Mouse (Mus musculus) stomach, embryonic 14.5 days (tissue): ENCODE measurements around the gene Upp2. TPM values are rescaled to one million over a fixed set of nuclear protein-coding genes. Genes with fewer than 3 reads are reported as not detected.

Experiments used
- ATAC-seq: fragments of 200-750 bp; cut with Nextera tagmentation; 2 replicates; pipeline ENCODE4 v1.8.0; 2017; ENCODE audit warnings: low read depth, moderate TSS enrichment; ENCODE audit not compliant: insufficient number of reproducible peaks, insufficient read depth, low FRiP score
- H3K27ac ChIP-seq: fragments of 300-500 bp; sonication (generic); 2 replicates; pipeline ENCODE4 v1.5.1; 2014; ENCODE audit warnings: mild to moderate bottlenecking, low read length, moderate library complexity, mixed read lengths
- H3K27me3 ChIP-seq: fragments of 300-500 bp; sonication (generic); 2 replicates; pipeline ENCODE4 v1.6.1; 2014; ENCODE audit warnings: low read length, control low read depth, mixed read lengths; ENCODE audit not compliant: control insufficient read depth, insufficient read depth
- H3K36me3 ChIP-seq: fragments of 300-500 bp; sonication (generic); 2 replicates; pipeline ENCODE4 v1.6.1; 2014; ENCODE audit warnings: mild to moderate bottlenecking, control low read depth, low read length, moderate library complexity, mixed read lengths; ENCODE audit not compliant: control insufficient read depth, insufficient read depth
- H3K4me1 ChIP-seq: fragments of 300-500 bp; sonication (generic); 2 replicates; pipeline ENCODE4 v1.6.1; 2014; ENCODE audit warnings: low read length, control low read depth, mixed read lengths; ENCODE audit not compliant: control insufficient read depth, insufficient read depth
- H3K4me2 ChIP-seq: fragments of 300-500 bp; sonication (generic); replicated peaks from 2 replicates; pipeline ENCODE4 v1.6.1; 2014; ENCODE audit warnings: low read depth, low read length, control low read depth
- H3K4me3 ChIP-seq: fragments of 300-500 bp; sonication (generic); 2 replicates; pipeline ENCODE4 v1.5.1; 2014; ENCODE audit warnings: low read depth, low read length, control low read depth
- H3K9ac ChIP-seq: fragments of 300-500 bp; sonication (generic); replicated peaks from 2 replicates; pipeline ENCODE4 v1.6.1; 2014; ENCODE audit warnings: low read depth, mild to moderate bottlenecking, control low read depth, low read length, moderate library complexity, mixed read lengths
- H3K9me3 ChIP-seq: fragments of 300-500 bp; sonication (generic); 2 replicates; pipeline ENCODE4 v1.6.1; 2016; ENCODE audit warnings: low read depth, low read length, control low read depth; ENCODE audit not compliant: control insufficient read depth
- WGBS: fragments of 180-500 bp; shearing (Covaris S2); extraction: QIAGEN DNeasy Blood & Tissue Kit; methylation state at CpG from one replicate; pipeline ENCODE4 v1.1.7; 2014; 5-methylcytosine and 5-hydroxymethylcytosine counted together
- polyA plus RNA-seq: library from polyadenylated mRNA; unstranded; fragments of >200 nt; fragmentation: Nextera tagmentation; extraction: Ambion mirVana; gene quantifications from 2 replicates; pipeline ENCODE4 v1.2.1, GENCODE M21; 2014

Upp2 gene
- polyA plus RNA-seq, 1 experiment from 2014 or later, result 9.2 TPM

- Histone ChIP-seq H3K4me3 (no peak overlapping the region), H3K4me1 (no peaks in the 10 kb centered on the region), H3K27me3 (no peaks in the 10 kb centered on the region), H3K36me3 (no peaks in the 10 kb centered on the region), H3K9ac (no peak overlapping the region), H3K4me2 (no peak overlapping the region), H3K27ac (no peak overlapping the region), H3K9me3 (no peaks in the 10 kb centered on the region)
- 80% methylated on average over 5 of the region's 5 CpGs for WGBS
- no peak for ATAC-seq
Measured at GRCm38 (mm10) chr2:58661116-58661515, 94.0 kb downstream of the Upp2 start.

DNA sequence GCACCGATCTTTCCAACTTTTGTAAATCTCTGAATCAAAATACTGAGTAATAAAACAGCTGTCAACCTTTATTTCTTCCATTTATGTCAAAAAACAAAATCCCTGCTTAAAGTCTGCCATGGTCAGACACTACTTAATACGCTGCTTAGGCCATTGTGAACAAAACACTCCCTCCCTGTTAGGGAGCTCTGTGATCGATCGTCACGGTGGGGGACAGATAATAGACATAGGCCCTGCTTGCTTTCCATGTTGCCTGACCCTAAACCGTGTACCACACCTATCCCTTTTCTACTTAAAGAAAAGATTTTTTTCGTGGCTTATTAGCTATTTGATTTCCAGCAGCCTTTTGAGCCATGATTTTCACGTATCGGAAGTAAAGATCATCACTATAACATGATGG is 95.6 kb downstream of the Upp2 start:
- H3K4me2 ChIP-seq, result no peak overlapping the region
- H3K27ac ChIP-seq, result no peak overlapping the region
- H3K36me3 ChIP-seq, result no peaks in the 10 kb centered on the region
- no peak overlapping the region for H3K4me3 ChIP-seq
- WGBS, result 86% methylated on average over 9 of the region's 9 CpGs
- H3K4me1 ChIP-seq, result no peaks in the 10 kb centered on the region
- no peaks in the 10 kb centered on the region for H3K9me3 ChIP-seq
- H3K9ac ChIP-seq, result no peak overlapping the region
- no peaks in the 10 kb centered on the region for H3K27me3 ChIP-seq
- no peak for ATAC-seq

- H3K9me3 ChIP-seq, result no peaks in the 10 kb centered on the region
- no peaks in the 10 kb centered on the region for H3K36me3 ChIP-seq
- H3K27me3 ChIP-seq, result no peaks in the 10 kb centered on the region
- no peak overlapping the region for H3K4me2 ChIP-seq
- H3K4me3 ChIP-seq, result no peak overlapping the region
- H3K4me1 ChIP-seq, result no peaks in the 10 kb centered on the region
- 85% methylated on average over 7 of the region's 7 CpGs for WGBS
- H3K9ac ChIP-seq, result no peak overlapping the region
- H3K27ac ChIP-seq, result no peak overlapping the region
- no peak for ATAC-seq
Measured at GRCm38 (mm10) chr2:58663404-58664120, 96.5 kb downstream of the Upp2 start.

- ATAC-seq, result no peak
- Histone ChIP-seq H3K4me2 (no peak overlapping the region), H3K27ac (no peak overlapping the region), H3K9me3 (no peaks in the 10 kb centered on the region), H3K27me3 (no peaks in the 10 kb centered on the region), H3K4me3 (no peak overlapping the region), H3K4me1 (no peaks in the 10 kb centered on the region), H3K9ac (no peak overlapping the region), H3K36me3 (no peaks in the 10 kb centered on the region)
- 80% methylated on average over 12 of the region's 12 CpGs for WGBS
Measured at GRCm38 (mm10) chr2:58665081-58665814, 98.2 kb downstream of the Upp2 start.

DNA sequence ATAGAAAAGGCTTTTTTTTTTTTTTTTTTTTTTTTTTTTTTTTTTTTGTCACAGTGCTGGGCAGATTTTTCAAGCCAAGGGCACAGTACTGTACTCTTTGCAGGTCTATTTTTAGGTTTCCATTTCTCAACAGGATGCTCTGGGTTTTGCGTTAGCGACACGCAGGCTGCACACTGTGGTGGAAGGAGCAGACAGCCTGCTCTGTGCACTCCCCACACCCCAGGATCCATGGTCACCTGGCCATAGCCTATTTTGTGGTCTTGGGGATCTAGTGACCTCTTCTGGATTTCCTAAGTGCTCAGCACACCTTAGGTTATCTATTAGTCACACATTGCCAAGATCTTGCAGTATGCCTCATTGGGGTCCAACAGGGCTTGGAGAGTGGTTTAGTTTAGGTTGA is 100.2 kb downstream of the Upp2 start:
- no peaks in the 10 kb centered on the region for H3K4me1 ChIP-seq
- no peaks in the 10 kb centered on the region for H3K36me3 ChIP-seq
- no peaks in the 10 kb centered on the region for H3K9me3 ChIP-seq
- no peak overlapping the region for H3K9ac ChIP-seq
- H3K27ac ChIP-seq, result no peak overlapping the region
- H3K4me2 ChIP-seq, result no peak overlapping the region
- 84% methylated on average over 3 of the region's 3 CpGs for WGBS
- ATAC-seq, result no peak
- H3K27me3 ChIP-seq, result no peaks in the 10 kb centered on the region
- H3K4me3 ChIP-seq, result no peak overlapping the region

- no peaks in the 10 kb centered on the region for H3K36me3 ChIP-seq
- no peaks in the 10 kb centered on the region for H3K9me3 ChIP-seq
- ATAC-seq, result no peak
- H3K4me1 ChIP-seq, result no peaks in the 10 kb centered on the region
- no peak overlapping the region for H3K4me2 ChIP-seq
- WGBS, result 46% methylated on average over 9 of the region's 9 CpGs
- no peak overlapping the region for H3K9ac ChIP-seq
- H3K4me3 ChIP-seq, result no peak overlapping the region
- no peaks in the 10 kb centered on the region for H3K27me3 ChIP-seq
- H3K27ac ChIP-seq, result no peak overlapping the region
Measured at GRCm38 (mm10) chr2:58667991-58668390, 100.9 kb downstream of the Upp2 start.

GRCm38 (mm10) chr2:58669114-58669513 is 102.0 kb downstream of the Upp2 start:
- Histone ChIP-seq H3K36me3 (no peaks in the 10 kb centered on the region), H3K9me3 (0 out of 2 replicates have a peak, but pooled peaks cover 5% of the 10 kb centered on the region), H3K27ac (no peak overlapping the region), H3K27me3 (no peaks in the 10 kb centered on the region), H3K4me1 (no peaks in the 10 kb centered on the region), H3K9ac (no peak overlapping the region), H3K4me3 (no peak overlapping the region), H3K4me2 (no peak overlapping the region)
- ATAC-seq, result no peak
- 88% methylated on average over 3 of the region's 3 CpGs for WGBS

- Histone ChIP-seq H3K27ac (no peak overlapping the region), H3K36me3 (no peaks in the 10 kb centered on the region), H3K9me3 (0 out of 2 replicates have a peak, but pooled peaks cover 5% of the 10 kb centered on the region), H3K4me2 (no peak overlapping the region), H3K4me1 (no peaks in the 10 kb centered on the region), H3K27me3 (no peaks in the 10 kb centered on the region), H3K9ac (no peak overlapping the region), H3K4me3 (no peak overlapping the region)
- no peak for ATAC-seq
- 80% methylated on average over 2 of the region's 2 CpGs for WGBS
Measured at GRCm38 (mm10) chr2:58672520-58672919, 105.4 kb downstream of the Upp2 start.
